Mouse (Mus musculus): ENCODE data around the gene Jarid2. TPM values are rescaled to one million over a fixed set of nuclear protein-coding genes. Genes with fewer than 3 reads are reported as not detected.

Gene Jarid2
- polyA plus RNA-seq (2015; fragmentation: Nextera tagmentation; extraction: Ambion mirVana): 21.6 and 22.1 TPM in 2 replicates

DNA sequence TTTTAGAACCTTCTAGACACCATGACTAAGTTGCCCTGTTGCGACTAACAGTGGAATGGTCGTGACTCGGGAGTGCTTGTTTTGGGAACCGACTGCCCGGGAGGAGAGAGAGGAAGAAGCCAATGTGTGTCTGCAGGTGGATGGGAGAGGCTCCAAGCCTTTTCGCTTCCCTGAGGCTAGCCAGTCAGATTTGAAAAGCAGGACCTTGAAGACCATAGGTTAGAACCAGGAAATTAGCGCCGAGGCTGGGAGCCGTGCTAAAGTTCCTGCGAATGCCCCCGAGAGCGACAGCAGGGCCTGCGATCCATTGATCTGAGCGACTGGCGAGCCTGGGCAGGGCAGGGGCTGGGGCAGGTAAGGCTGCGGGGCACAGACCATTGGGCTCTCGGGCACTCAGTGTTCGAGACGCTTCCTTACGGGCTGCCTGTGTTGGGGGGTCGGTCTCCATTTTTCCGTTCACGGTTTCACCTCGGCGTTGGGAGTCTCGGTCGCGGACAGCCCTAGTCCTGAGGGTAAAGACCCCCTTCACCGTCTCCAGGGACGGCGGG is at the start of gene Jarid2:
Gene Jarid2 (plus strand): TSS at position 51 of the 548 bp plus-strand sequence.
- no peaks in the 10 kb centered on the region for H3K9me3 ChIP-seq (replicated peaks; ENCODE audit: control insufficient read depth, low read length)
- H3K27ac ChIP-seq (ENCODE audit: low read length): peak within 1 kb of the TSS; percentile 95
- no peaks in the 10 kb centered on the region for H3K36me3 ChIP-seq (ENCODE audit: control insufficient read depth, insufficient read depth)
- no peak for ATAC-seq (replicated peaks; ENCODE audit: extremely low read depth, insufficient read depth, low FRiP score)
- H3K4me2 ChIP-seq (ENCODE audit: low read depth, low read length): peak within 1 kb of the TSS; percentile 92
- peak within 1 kb of the TSS; percentile 88 for H3K9ac ChIP-seq (ENCODE audit: low read length)
- H3K27me3 ChIP-seq (ENCODE audit: control insufficient read depth, insufficient read depth, low read length): no peaks in the 10 kb centered on the region
- peak within 1 kb of the TSS; percentile 76 for H3K4me3 ChIP-seq (ENCODE audit: low read length)
- H3K4me1 ChIP-seq (ENCODE audit: control insufficient read depth, insufficient read depth, low read length): peaks cover 17% of the 10 kb centered on the region
- WGBS: 5% methylated on average over 31 of the region's 31 CpGs

DNA sequence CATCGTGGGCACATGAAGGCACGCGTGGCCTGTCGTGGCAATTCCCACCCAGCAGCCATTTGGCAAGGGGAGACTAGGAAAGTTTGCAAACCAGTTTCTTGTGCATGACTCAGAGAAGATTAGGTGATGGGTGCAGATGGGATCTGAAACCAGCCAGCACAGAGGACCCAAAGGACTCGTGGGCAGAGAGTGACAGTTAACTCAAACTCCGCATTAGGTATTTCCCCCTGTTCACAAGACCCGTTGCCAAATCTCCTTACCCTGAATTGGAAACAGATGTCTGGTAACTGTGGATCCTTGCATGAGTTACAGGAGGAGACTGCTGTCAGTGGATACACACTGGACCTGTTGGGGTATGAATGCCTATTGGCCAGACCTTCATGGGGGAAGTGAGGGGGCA is 48.2 kb upstream of the Jarid2 start:
- Histone ChIP-seq H3K9me3 (replicated peaks; ENCODE audit: control insufficient read depth, low read length) (peaks cover 7% of the 10 kb centered on the region; the same call in 1 of the 2 replicates), H3K27ac (ENCODE audit: low read length) (no peak overlapping the region)
- WGBS: 65% methylated on average over 7 of the region's 7 CpGs

DNA sequence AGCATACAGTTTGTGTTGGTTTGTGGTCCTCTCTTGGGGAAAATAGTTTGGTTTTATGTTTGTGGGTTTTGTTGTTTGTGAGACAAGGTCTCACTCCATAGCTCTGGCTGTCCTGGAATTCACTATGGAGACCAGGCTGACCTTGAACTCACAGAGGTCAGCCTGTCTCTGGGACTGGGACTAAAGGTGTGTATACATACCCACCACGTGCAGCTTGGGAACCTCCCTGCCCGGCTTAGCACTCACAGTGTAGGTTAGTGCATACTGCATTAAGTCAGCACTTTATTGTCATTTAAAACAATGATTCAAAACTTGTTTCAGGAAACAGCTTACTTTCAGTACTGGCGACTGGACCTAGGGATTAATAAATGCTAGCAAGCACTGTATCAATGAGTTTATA is 41.1 kb upstream of the Jarid2 start:
- Histone ChIP-seq H3K36me3 (ENCODE audit: control insufficient read depth, insufficient read depth) (no peaks in the 10 kb centered on the region), H3K9me3 (replicated peaks; ENCODE audit: control insufficient read depth, low read length) (no peaks in the 10 kb centered on the region), H3K27ac (ENCODE audit: low read length) (no peak overlapping the region), H3K27me3 (ENCODE audit: control insufficient read depth, insufficient read depth, low read length) (no peaks in the 10 kb centered on the region), H3K4me1 (ENCODE audit: control insufficient read depth, insufficient read depth, low read length) (no peaks in the 10 kb centered on the region), H3K4me2 (ENCODE audit: low read depth, low read length) (no peak overlapping the region), H3K9ac (ENCODE audit: low read length) (no peak overlapping the region), H3K4me3 (ENCODE audit: low read length) (no peak overlapping the region)
- no peak for ATAC-seq (replicated peaks; ENCODE audit: extremely low read depth, insufficient read depth, low FRiP score)
- 60% methylated on average over 3 of the region's 3 CpGs for WGBS

More for the DNA sequence above, 48.2 kb upstream of the Jarid2 start:
- Histone ChIP-seq H3K27me3 (ENCODE audit: control insufficient read depth, insufficient read depth, low read length) (no peaks in the 10 kb centered on the region), H3K4me2 (ENCODE audit: low read depth, low read length) (no peak overlapping the region), H3K4me3 (ENCODE audit: low read length) (no peak overlapping the region), H3K36me3 (ENCODE audit: control insufficient read depth, insufficient read depth) (no peaks in the 10 kb centered on the region), H3K4me1 (ENCODE audit: control insufficient read depth, insufficient read depth, low read length) (no peaks in the 10 kb centered on the region), H3K9ac (ENCODE audit: low read length) (no peak overlapping the region)
- no peak for ATAC-seq (replicated peaks; ENCODE audit: extremely low read depth, insufficient read depth, low FRiP score)

DNA sequence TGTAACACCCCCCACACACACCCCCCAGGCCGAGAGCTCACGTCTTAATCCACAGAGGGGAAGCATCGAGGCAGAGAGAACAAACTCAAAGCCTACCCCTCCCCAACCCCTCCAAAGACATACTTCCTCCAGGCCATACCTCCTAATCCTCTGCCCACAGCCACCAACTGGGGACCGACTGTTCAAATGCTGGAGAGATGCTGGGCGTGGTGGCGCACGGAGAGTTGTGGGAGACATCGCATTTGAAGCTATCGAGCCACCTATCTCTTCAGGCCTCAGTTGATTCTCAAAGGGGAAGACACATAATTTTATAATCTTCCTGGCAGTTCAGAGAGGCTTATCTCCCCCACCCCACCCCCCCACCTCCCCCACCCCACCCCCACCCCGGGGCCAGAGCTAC is 31.6 kb upstream of the Jarid2 start:
- no peak overlapping the region for H3K9ac ChIP-seq (ENCODE audit: low read length)
- ATAC-seq (replicated peaks; ENCODE audit: extremely low read depth, insufficient read depth, low FRiP score): no peak
- no peak overlapping the region for H3K27ac ChIP-seq (ENCODE audit: low read length)
- WGBS: 75% methylated on average over 10 of the region's 10 CpGs
- no peak overlapping the region for H3K4me3 ChIP-seq (ENCODE audit: low read length)
- H3K4me1 ChIP-seq (ENCODE audit: control insufficient read depth, insufficient read depth, low read length): no peaks in the 10 kb centered on the region
- no peaks in the 10 kb centered on the region for H3K36me3 ChIP-seq (ENCODE audit: control insufficient read depth, insufficient read depth)
- H3K27me3 ChIP-seq (ENCODE audit: control insufficient read depth, insufficient read depth, low read length): no peaks in the 10 kb centered on the region
- H3K4me2 ChIP-seq (ENCODE audit: low read depth, low read length): no peak overlapping the region
- H3K9me3 ChIP-seq (replicated peaks; ENCODE audit: control insufficient read depth, low read length): no peaks in the 10 kb centered on the region

DNA sequence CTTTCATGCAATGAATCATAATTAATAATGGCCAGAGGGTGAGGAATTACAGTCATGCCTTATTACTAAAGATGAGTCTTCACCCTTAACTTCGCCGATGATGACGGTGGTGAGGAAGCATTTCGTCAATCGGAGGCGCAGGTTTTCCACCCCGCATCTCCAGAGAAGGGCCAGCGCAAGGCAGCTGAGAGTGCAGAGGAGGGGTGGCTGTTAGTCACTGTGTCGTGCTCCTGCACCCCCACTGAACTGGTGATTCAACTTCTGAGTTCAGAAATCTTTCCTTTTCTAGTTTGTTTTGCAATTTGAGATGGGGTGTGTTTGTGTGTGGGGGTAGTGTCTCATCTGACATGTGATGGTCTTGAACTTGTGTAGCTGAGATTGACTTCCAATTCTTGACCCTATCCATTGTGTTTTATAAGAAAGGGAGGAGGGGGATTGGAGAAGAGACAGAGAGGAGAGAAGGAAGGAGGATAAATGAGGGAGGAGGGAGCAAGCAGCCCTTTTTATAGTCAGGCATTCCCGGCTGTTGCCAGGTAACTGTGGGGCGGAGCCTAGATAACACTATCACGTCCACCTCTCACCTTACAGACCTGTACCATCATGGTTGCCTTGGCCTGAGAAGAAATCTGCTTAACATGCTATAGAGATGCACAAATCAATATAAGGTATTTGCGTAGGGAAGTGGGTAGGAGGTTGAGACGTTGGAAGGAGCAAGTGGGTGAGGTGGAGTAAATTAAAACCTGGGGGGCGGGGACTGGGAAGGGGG is 25.1 kb upstream of the Jarid2 start:
- no peak overlapping the region for H3K4me2 ChIP-seq (ENCODE audit: low read depth, low read length)
- no peaks in the 10 kb centered on the region for H3K9me3 ChIP-seq (replicated peaks; ENCODE audit: control insufficient read depth, low read length)
- ATAC-seq (replicated peaks; ENCODE audit: extremely low read depth, insufficient read depth, low FRiP score): no peak
- no peaks in the 10 kb centered on the region for H3K36me3 ChIP-seq (ENCODE audit: control insufficient read depth, insufficient read depth)
- H3K9ac ChIP-seq (ENCODE audit: low read length): no peak overlapping the region
- H3K27ac ChIP-seq (ENCODE audit: low read length): no peak overlapping the region
- WGBS: 82% methylated on average over 15 of the region's 15 CpGs
- H3K4me1 ChIP-seq (ENCODE audit: control insufficient read depth, insufficient read depth, low read length): no peaks in the 10 kb centered on the region
- H3K27me3 ChIP-seq (ENCODE audit: control insufficient read depth, insufficient read depth, low read length): no peaks in the 10 kb centered on the region
- H3K4me3 ChIP-seq (ENCODE audit: low read length): no peak overlapping the region

DNA sequence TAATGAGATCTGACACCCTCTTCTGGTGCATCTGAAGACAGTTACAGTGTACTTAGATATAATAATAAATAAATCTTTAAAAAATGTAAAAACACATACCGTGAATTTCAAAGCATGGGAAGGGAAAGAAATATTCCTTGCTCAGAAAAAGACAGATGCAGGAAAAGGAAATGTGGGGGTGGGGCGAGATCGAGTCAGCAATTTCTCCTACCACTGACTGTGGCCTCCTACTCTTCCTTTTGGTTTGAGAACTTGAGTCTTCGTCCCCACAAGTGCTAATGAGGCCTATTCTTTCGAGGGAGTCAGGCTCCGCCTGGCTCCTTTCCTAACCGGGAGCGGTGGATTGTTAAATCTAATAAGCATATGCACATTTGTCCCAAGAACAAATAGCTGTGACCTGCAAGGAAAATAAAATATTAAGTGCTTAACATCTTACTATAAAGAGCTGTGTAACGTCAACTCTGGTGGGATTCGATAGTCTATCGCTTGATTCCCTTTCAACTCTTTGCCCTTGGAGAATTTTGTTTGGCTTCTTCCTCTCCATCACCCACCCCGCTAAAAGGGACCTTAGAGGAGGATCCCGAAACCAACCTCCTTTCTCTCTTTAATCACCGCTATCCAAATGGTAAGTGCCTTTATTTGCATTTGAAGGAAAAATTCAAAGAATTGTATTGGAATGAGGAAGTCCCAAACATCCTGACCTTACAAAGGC is 24.1 kb upstream of the Jarid2 start:
- WGBS: 58% methylated on average over 14 of the region's 14 CpGs
- no peak for ATAC-seq (replicated peaks; ENCODE audit: extremely low read depth, insufficient read depth, low FRiP score)
- H3K27me3 ChIP-seq (ENCODE audit: control insufficient read depth, insufficient read depth, low read length): no peaks in the 10 kb centered on the region
- no peaks in the 10 kb centered on the region for H3K4me1 ChIP-seq (ENCODE audit: control insufficient read depth, insufficient read depth, low read length)
- no peak overlapping the region for H3K27ac ChIP-seq (ENCODE audit: low read length)
- no peak overlapping the region for H3K9ac ChIP-seq (ENCODE audit: low read length)
- no peaks in the 10 kb centered on the region for H3K36me3 ChIP-seq (ENCODE audit: control insufficient read depth, insufficient read depth)
- no peaks in the 10 kb centered on the region for H3K9me3 ChIP-seq (replicated peaks; ENCODE audit: control insufficient read depth, low read length)
- no peak overlapping the region for H3K4me3 ChIP-seq (ENCODE audit: low read length)
- no peak overlapping the region for H3K4me2 ChIP-seq (ENCODE audit: low read depth, low read length)

DNA sequence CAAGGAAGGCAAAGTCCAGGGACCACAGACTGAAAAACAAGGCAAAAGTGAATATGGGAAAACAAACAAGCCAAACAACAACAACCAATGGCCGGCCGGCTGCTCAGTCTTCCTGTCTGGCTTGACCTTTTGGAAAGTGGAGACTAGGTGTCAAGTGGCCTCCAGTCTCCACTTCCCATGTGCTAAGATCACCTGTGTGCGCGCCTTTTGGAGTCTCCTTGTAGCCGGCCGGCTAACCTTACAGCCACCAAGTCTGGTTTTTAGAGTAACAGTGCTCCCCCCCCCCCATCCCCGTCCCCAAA is 23.6 kb upstream of the Jarid2 start:
- no peak for ATAC-seq (replicated peaks; ENCODE audit: extremely low read depth, insufficient read depth, low FRiP score)
- no peaks in the 10 kb centered on the region for H3K9me3 ChIP-seq (replicated peaks; ENCODE audit: control insufficient read depth, low read length)
- no peaks in the 10 kb centered on the region for H3K27me3 ChIP-seq (ENCODE audit: control insufficient read depth, insufficient read depth, low read length)
- H3K4me3 ChIP-seq (ENCODE audit: low read length): no peak overlapping the region
- no peaks in the 10 kb centered on the region for H3K36me3 ChIP-seq (ENCODE audit: control insufficient read depth, insufficient read depth)
- H3K4me2 ChIP-seq (ENCODE audit: low read depth, low read length): no peak overlapping the region
- no peaks in the 10 kb centered on the region for H3K4me1 ChIP-seq (ENCODE audit: control insufficient read depth, insufficient read depth, low read length)
- H3K9ac ChIP-seq (ENCODE audit: low read length): no peak overlapping the region
- H3K27ac ChIP-seq (ENCODE audit: low read length): no peak overlapping the region
- 67% methylated on average over 7 of the region's 7 CpGs for WGBS

DNA sequence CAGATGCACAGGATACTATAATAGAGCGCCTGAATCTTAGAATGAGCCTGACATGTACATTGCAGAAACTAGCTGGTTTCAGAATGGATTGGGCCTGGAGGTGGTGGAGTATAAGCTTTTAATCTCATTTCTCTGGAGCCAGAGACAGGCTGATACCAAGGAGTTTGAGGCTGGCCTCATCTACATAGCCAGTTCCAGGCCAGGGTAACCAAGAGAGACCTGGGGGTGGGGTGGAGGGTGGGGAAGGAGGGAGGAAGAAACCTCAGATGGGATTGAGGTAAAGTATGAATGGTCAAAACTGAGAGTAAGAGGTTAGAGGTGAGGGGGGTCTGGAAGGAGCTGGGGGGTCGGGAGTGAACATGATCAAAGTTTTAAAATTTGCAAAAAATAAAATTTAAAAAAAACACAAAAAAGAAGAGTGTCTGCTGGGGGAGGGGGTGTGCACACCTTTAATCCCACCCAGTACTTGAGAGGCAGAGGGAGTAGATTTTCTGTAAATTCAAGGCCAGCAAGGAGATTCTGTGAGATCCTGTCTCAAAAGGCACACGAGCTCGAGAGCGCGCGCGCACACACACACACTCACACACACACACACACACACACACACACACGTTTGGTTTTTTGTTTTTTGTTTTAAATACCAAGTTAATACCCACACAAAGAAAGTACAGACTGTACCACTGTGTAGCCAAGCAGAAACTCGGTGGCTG is 22.9 kb upstream of the Jarid2 start:
- no peaks in the 10 kb centered on the region for H3K36me3 ChIP-seq (ENCODE audit: control insufficient read depth, insufficient read depth)
- no peaks in the 10 kb centered on the region for H3K9me3 ChIP-seq (replicated peaks; ENCODE audit: control insufficient read depth, low read length)
- H3K4me2 ChIP-seq (ENCODE audit: low read depth, low read length): no peak overlapping the region
- no peaks in the 10 kb centered on the region for H3K4me1 ChIP-seq (ENCODE audit: control insufficient read depth, insufficient read depth, low read length)
- ATAC-seq (replicated peaks; ENCODE audit: extremely low read depth, insufficient read depth, low FRiP score): no peak
- H3K9ac ChIP-seq (ENCODE audit: low read length): no peak overlapping the region
- H3K27me3 ChIP-seq (ENCODE audit: control insufficient read depth, insufficient read depth, low read length): no peaks in the 10 kb centered on the region
- H3K27ac ChIP-seq (ENCODE audit: low read length): no peak overlapping the region
- H3K4me3 ChIP-seq (ENCODE audit: low read length): no peak overlapping the region
- WGBS: 83% methylated on average over 10 of the region's 10 CpGs

DNA sequence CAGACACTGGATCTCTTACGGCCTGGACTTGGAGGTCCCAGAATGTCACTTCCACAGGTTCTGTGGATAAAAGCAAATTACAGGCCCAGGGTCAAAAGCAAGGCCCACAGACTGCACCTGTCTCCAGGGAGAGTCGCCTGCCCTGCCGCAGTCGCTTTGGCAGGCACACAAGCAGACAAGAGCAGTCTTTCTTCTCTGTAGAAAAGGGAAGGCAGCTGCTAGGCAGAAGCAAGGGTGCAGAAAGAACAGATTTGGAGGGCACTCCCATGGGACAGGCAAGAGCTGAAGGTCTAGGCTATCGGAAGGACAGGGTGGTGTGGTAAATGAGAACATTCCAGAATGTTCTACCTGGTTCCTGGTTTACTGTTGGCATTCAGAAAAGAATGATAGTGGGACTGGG is 22.1 kb upstream of the Jarid2 start:
- H3K4me1 ChIP-seq (ENCODE audit: control insufficient read depth, insufficient read depth, low read length): no peaks in the 10 kb centered on the region
- ATAC-seq (replicated peaks; ENCODE audit: extremely low read depth, insufficient read depth, low FRiP score): no peak
- H3K4me2 ChIP-seq (ENCODE audit: low read depth, low read length): no peak overlapping the region
- 90% methylated on average over 5 of the region's 5 CpGs for WGBS
- H3K27ac ChIP-seq (ENCODE audit: low read length): no peak overlapping the region
- no peaks in the 10 kb centered on the region for H3K9me3 ChIP-seq (replicated peaks; ENCODE audit: control insufficient read depth, low read length)
- H3K4me3 ChIP-seq (ENCODE audit: low read length): no peak overlapping the region
- H3K36me3 ChIP-seq (ENCODE audit: control insufficient read depth, insufficient read depth): no peaks in the 10 kb centered on the region
- H3K27me3 ChIP-seq (ENCODE audit: control insufficient read depth, insufficient read depth, low read length): no peaks in the 10 kb centered on the region
- H3K9ac ChIP-seq (ENCODE audit: low read length): no peak overlapping the region
